Mouse (Mus musculus): ENCODE results near the gene Cfdp1. TPM values are rescaled to one million over a fixed set of nuclear protein-coding genes. Genes with fewer than 3 reads are reported as not detected.
A peak's percentile ranks its signal among the peaks of the same experiment; 100 is the strongest.

Cfdp1 gene
- total RNA-seq, 1 experiment from 2014 or later: 80.4 TPM

GRCm38 (mm10) chr8:111739604-111740003 is 114.5 kb downstream of the Cfdp1 start:
- DNase-seq: no peak

GRCm38 (mm10) chr8:111738867-111739266 is 115.2 kb downstream of the Cfdp1 start:
- DNase-seq: no peak

GRCm38 (mm10) chr8:111736321-111736720 is 117.8 kb downstream of the Cfdp1 start:
- no peak for DNase-seq

GRCm38 (mm10) chr8:111735791-111736190 is 118.3 kb downstream of the Cfdp1 start:
- no peak for DNase-seq

- no peak for DNase-seq
Measured at GRCm38 (mm10) chr8:111735335-111735761, 118.7 kb downstream of the Cfdp1 start.

- DNase-seq: no peak
Measured at GRCm38 (mm10) chr8:111734244-111734960, 119.7 kb downstream of the Cfdp1 start.

GRCm38 (mm10) chr8:111733581-111734243 is 120.4 kb downstream of the Cfdp1 start:
- no peak for DNase-seq

GRCm38 (mm10) chr8:111732406-111733085 is 121.5 kb downstream of the Cfdp1 start:
- no peak for DNase-seq

- DNase-seq: peak; percentile 99
Measured at GRCm38 (mm10) chr8:111732004-111732403, 122.1 kb downstream of the Cfdp1 start.

GRCm38 (mm10) chr8:111731231-111731977 is 122.7 kb downstream of the Cfdp1 start:
- no peak for DNase-seq

GRCm38 (mm10) chr8:111729233-111730170 is 124.6 kb downstream of the Cfdp1 start:
- DNase-seq: peak; percentile 13

GRCm38 (mm10) chr8:111728481-111728880 is 125.6 kb downstream of the Cfdp1 start:
- DNase-seq: no peak

GRCm38 (mm10) chr8:111727553-111727952 is 126.5 kb downstream of the Cfdp1 start:
- no peak for DNase-seq

GRCm38 (mm10) chr8:111726102-111726900 is 127.8 kb downstream of the Cfdp1 start:
- peak; percentile 78 for DNase-seq

- no peak for DNase-seq
Measured at GRCm38 (mm10) chr8:111725341-111725740, 128.8 kb downstream of the Cfdp1 start.

- DNase-seq: no peak
Measured at GRCm38 (mm10) chr8:111720115-111720544, 134.0 kb downstream of the Cfdp1 start.

GRCm38 (mm10) chr8:111718937-111719336 is 135.2 kb downstream of the Cfdp1 start:
- DNase-seq: no peak
